Mouse (Mus musculus): ENCODE measurements around the gene Tmem176a.

The Tmem176a gene

GRCm38 (mm10) chr6:48894203-48894602 is 53.5 kb downstream of the Tmem176a start:
- no peak for DNase-seq (ENCODE audit: low spot score)

GRCm38 (mm10) chr6:48894938-48895818 is 54.5 kb downstream of the Tmem176a start:
- no peak for DNase-seq (ENCODE audit: low spot score)

GRCm38 (mm10) chr6:48895941-48896340 is 55.2 kb downstream of the Tmem176a start:
- DNase-seq (ENCODE audit: low spot score), result no peak

Data from urinary bladder, postnatal 14 days (tissue).